Mouse (Mus musculus) telencephalon, adult 2 months (tissue): ENCODE results near the gene Cadps.

Source experiments
- DNase-seq: peaks from one replicate; pipeline ENCODE4 v3.0.0-alpha.2; 2011; ENCODE audit warnings: low read depth, low spot score

Cadps gene

GRCm38 (mm10) chr14:12822491-12823219, at the start of gene Cadps:
TSS of gene Cadps (minus strand) at chr14:12823079.
- peak; percentile 79 for DNase-seq

- DNase-seq: no peak
Observed at GRCm38 (mm10) chr14:12869605-12870004, 46.7 kb upstream of the Cadps start.

- DNase-seq: peak; percentile 49
Observed at GRCm38 (mm10) chr14:12865258-12865657, 42.4 kb upstream of the Cadps start.

- no peak for DNase-seq
Observed at GRCm38 (mm10) chr14:12843860-12844259, 21.0 kb upstream of the Cadps start.

GRCm38 (mm10) chr14:12839471-12839870, 16.6 kb upstream of the Cadps start:
- no peak for DNase-seq

- DNase-seq: no peak
Observed at GRCm38 (mm10) chr14:12838949-12839348, 16.1 kb upstream of the Cadps start.

GRCm38 (mm10) chr14:12838323-12838722, 15.4 kb upstream of the Cadps start:
- DNase-seq: no peak

- no peak for DNase-seq
Observed at GRCm38 (mm10) chr14:12837902-12838301, 15.0 kb upstream of the Cadps start.

- DNase-seq: no peak
Observed at GRCm38 (mm10) chr14:12823781-12824180, 902 bp upstream of the Cadps start.

GRCm38 (mm10) chr14:12821831-12822490, 918 bp downstream of the Cadps start:
- peak; percentile 67 for DNase-seq

- DNase-seq: no peak
Observed at GRCm38 (mm10) chr14:12821156-12821813, 1.6 kb downstream of the Cadps start.

- no peak for DNase-seq
Observed at GRCm38 (mm10) chr14:12820149-12820548, 2.7 kb downstream of the Cadps start.

GRCm38 (mm10) chr14:12818442-12818841, 4.4 kb downstream of the Cadps start:
- peak; percentile 72 for DNase-seq

GRCm38 (mm10) chr14:12812072-12812471, 10.8 kb downstream of the Cadps start:
- DNase-seq: no peak

GRCm38 (mm10) chr14:12802995-12803394, 19.9 kb downstream of the Cadps start:
- DNase-seq: no peak

GRCm38 (mm10) chr14:12801100-12801499, 21.8 kb downstream of the Cadps start:
- DNase-seq: no peak

GRCm38 (mm10) chr14:12798926-12799325, 24.0 kb downstream of the Cadps start:
- no peak for DNase-seq

- no peak for DNase-seq
Observed at GRCm38 (mm10) chr14:12784296-12784695, 38.6 kb downstream of the Cadps start.

GRCm38 (mm10) chr14:12780016-12780415, 42.9 kb downstream of the Cadps start:
- DNase-seq: peak; percentile 62

GRCm38 (mm10) chr14:12777990-12778389, 44.9 kb downstream of the Cadps start:
- peak; percentile 84 for DNase-seq

GRCm38 (mm10) chr14:12768870-12769269, 54.0 kb downstream of the Cadps start:
- DNase-seq: no peak

- DNase-seq: peak; percentile 15
Observed at GRCm38 (mm10) chr14:12753237-12753636, 69.6 kb downstream of the Cadps start.

GRCm38 (mm10) chr14:12751821-12752220, 71.1 kb downstream of the Cadps start:
- DNase-seq: no peak
